Mouse (Mus musculus): ENCODE data around the gene Cemip2.

Cemip2 gene

DNA sequence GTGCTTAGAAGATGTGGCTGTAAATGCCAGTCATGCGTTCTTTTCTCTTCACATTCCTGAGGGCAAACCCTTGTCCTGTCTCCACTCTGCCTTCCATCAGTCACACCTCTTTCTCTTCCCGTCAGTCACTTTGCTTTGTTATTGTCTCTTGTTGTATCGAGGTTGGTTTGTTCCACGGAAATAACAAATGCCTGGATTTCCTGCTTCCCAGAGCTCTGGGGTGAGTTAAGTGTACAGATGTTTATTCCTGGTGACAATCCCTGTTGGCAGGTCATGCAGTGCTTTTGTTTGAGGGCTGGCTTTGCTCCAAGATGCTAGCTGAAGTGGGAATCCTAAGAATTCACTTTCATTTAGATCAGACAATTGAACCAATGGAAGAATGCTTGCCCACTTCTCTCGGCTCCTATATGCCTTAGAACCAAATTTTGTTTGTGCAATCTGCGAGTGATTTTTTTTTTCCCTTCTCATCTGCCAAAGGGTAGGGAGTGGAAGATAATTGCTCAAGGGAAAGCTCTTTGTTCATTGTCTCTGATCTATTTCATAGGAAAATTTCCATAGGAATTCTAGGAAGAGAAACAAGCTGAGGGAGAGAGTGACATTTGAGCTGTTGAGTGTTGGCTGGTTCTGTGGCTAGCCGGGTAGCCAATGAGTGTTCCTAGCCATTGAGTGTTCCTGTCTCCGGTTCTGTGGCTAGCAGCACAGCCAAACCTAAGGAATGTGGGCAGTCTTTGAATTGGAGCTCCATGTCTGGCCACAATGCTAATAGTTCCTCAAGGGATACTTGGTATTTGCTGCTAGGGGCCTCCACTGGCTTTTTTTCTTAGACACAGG is 104.2 kb downstream of the Cemip2 start:
- peak; percentile 81 for DNase-seq

GRCm38 (mm10) chr19:21883053-21883452 is 104.9 kb downstream of the Cemip2 start:
- DNase-seq: no peak

GRCm38 (mm10) chr19:21883922-21884321 is 105.8 kb downstream of the Cemip2 start:
- DNase-seq: no peak

GRCm38 (mm10) chr19:21884385-21884784 is 106.2 kb downstream of the Cemip2 start:
- no peak for DNase-seq

DNA sequence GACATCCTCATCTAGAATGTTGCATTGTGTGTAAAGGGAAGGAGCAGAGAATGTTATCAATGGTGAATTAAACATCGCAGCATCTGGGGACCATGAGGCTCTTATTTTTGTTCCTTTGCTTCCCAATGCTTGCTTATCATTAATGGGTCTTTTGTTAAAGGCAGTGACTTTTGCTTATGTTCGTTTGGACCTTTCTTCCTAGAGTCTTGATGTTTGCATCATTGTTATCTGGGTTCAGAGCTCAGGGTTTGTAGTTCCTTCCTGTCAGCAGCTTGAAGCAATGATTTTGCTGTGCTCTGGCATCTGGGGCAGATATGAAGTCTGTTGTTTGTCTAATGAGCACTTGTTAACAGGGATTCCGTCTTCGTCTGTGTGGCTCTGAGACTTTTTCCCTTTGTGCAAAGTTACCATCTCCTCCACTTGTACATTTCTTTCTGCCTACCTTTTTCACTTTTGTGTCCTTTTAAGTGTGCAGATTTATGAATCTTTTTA is 108.1 kb downstream of the Cemip2 start:
- DNase-seq: no peak

DNA sequence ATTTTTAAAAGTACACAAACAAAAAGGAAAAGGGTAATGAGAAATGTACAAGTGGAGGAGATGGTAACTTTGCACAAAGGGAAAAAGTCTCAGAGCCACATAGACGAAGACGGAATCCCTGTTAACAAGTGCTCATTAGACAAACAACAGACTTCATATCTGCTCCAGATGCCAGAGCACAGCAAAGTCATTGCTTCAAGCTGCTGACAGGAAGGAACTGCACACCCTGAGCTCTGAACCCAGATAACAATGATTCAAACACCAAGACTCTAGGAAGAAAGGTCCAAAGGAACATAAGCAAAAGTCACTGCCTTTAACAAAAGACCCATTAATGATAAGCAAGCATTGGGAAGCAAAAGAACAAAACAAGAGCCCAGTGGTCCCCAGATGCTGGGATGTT is 112.6 kb downstream of the Cemip2 start:
- no peak for DNase-seq

- no peak for DNase-seq
These were observed 116.7 kb downstream of the Cemip2 start for GRCm38 (mm10) chr19:21894792-21895191.

DNA sequence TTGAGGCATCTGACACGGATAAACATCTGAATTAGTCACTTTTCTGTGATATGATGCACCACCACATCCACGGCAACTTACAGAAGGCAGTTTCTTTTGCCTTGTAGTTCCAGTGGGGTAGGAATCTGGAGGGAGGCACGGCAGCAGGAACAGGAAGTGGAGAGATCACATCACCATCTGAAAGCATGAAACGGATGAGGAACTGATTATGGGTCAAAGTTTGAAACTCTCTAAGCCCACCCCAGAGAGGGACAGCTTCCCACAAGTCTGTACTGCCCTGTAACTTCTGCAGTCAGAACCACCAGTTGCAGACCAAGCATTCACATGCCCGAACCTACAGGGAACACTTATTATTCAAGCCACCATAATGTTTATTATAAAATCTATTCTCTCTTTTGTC is 117.4 kb downstream of the Cemip2 start:
- DNase-seq: no peak

DNA sequence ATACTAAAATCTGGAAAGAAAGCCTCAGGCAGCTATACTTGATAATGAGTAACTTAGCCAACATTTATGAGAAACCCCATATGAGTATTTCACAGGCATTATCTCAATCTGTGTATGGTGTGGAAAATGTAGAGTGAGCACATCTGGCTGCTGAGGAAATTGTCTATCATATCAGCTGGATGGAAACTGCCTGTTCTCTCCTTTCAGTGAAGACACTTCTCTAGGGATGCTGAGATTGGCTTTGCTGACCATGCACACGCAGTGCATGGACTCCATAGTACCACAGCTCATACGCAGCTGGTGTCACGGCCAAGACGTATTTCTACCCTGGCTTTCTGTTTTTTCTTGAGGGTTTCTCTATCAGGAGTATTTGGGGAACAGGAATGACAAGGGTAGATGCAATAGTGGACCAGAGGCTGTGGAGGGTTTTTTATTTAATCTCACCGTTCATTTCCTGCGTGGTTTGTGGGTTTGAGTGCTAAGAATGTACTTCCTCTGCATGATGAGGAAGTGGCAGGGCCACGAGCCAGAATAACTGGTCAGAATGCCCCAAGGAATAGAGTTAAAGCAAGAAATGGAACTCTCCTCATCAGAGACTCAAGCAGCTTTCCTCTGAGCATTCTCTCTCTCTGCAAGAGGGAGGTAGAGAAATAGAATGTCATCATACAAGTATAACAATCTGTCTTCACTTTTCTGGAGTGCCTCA is 119.1 kb downstream of the Cemip2 start:
- peak; percentile 37 for DNase-seq

DNA sequence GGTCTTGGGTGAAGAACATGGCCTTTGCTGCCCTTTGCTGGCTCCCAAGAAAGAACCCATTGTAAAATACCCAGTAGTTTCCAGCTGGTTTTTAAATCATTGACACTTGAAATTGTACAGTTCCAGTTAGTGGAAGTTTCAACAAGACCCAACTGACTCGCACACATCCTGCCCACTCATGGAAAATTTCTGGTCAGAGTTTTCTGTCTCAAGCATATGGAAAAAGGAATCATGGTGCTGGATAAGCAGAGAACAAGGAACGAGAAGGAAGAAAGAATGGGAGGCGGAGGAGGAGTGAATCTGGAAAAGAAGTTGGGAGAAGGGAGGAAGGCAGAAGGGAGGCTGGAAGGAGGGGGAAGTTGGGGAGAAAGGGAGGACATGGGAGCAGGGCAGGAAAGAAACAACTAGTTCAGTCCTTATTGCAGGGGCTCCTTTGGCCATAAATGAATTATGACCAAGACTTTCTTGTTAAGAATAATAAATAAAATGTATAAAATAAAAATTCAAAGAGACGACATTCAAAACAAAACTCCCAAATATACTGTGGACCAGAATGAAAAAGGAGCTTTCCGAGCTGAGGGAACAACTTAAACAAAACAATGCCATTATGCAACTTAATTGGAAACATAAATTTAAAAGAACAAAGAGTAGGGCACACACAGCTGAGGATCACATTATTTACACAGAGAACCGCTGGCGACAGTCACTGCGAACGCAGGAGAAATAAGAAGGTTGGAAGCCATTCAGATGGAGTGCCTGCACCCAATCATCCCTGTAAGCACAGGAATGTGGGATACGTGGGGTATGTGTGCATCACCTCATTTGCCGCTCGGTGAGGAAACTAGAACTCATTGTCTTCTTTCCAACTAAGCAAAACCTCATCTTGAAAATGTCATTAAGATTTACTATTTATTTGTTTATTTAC is 120.1 kb downstream of the Cemip2 start:
- no peak for DNase-seq
